Mouse (Mus musculus) gastrocnemius, adult 8-10 months (tissue): ENCODE results near the gene Fam170b. TPM values are rescaled to one million over a fixed set of nuclear protein-coding genes. Genes with fewer than 3 reads are reported as not detected.

ENCODE experiments used
- DNase-seq, 2 experiments: peaks; one replicate each; pipeline ENCODE4 v3.0.0; 2022; ENCODE audit warnings: low spot score in 2 of 2
- total RNA-seq, 4 experiments: library from RNA; stranded (reverse); gene quantifications; 2 replicates each; pipeline ENCODE4 v1.2.4; 2022

Fam170b gene
- total RNA-seq, 4 experiments from 2014 or later: 0.10 to 0.16 TPM; not detected in 2

DNA sequence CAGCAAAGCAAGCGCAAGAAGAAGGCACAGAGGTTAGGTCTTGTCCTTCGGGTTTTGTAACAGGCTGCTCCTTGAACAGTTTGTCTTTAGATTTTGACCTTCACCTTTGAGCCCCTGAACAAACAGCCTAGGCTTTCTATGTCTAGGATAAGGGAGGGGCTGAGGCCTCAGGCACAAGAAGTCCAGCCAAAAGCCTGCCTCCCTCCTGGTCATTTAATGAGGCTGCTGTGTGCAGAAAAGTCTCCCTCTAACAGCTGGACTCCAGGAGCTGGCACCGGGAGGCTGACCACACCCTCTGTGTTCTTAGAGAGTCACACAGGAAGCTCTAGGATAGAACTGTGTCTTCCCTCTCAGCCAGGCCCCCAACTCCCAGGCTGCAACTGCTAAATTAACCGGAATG, 6.6 kb upstream of the Fam170b start:
- DNase-seq: peak; percentile 35 to 49

DNA sequence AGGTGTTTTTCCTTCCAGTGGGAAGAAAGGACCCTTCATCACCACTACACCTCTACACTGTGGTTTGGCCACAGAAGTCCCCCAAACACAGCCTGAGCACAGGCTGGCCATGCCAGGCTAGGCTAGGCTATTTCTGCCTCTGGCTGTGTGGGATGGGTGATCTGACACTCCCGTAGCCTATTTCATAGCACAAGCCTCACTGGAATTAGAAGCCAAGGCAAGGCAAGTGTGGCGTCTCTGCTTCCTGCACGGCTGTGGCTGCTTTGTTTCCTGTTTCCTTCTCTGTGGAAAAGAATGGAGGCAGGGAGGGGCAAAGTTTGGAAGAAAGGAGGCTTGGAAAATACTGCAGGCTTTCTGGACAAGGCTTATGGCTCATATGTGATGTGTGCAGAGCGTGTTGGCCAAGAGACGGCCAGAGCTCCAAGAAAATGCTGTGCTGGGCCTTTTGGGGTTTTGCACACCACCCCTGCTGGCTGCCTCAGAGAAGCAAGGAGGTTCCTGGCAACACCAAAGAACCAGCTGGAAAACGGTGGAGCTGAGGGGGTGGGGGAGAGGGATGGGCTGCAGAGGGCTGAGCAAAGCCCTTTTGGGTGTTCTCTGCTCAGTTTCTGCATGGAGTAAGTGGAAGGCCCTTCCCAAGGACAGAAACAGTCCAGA, 5.6 kb upstream of the Fam170b start:
- peak; percentile 37 to 57 for DNase-seq

GRCm38 (mm10) chr14:32835181-32835580, 1.4 kb downstream of the Fam170b start:
- DNase-seq: no peak

DNA sequence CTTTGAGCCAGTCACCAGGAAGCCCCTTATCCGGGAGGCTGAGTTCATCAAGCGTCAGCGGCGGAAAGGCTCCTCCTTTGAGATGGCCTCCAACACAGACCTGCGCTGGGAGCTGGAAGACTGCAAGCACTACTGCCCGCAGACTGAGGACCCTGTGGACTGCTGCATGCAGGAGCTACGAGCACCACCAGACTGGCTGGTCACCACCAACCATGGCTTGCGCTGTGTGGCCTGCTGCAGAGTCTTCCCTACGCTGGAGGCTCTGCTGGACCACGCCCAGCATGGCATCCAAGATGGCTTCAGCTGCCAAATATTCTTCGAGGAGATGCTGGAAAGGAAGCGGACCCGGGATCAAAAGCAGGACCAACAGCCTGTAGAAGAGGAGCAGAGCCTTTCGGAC, 1.8 kb downstream of the Fam170b start:
- DNase-seq: no peak

DNA sequence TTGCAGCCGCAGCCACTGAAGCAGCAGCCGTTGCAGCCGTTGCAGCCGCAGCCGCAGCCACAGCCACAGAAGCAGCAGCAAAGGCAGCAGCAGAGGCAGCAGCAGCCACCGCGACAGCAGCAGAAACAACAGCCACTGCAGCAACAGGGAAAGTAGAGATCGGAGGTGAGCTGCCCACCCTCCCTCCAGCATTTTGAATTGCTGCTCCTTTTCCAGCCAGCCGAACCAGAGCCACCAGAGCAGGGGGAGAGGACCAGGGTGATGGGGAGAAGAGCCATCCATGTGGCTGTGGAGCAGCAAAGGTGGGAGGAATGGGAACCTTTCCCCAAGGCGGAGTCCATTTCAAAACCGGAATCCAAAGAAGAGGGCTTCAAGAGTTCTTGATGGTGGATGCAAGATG, 2.4 kb downstream of the Fam170b start:
- DNase-seq: no peak

DNA sequence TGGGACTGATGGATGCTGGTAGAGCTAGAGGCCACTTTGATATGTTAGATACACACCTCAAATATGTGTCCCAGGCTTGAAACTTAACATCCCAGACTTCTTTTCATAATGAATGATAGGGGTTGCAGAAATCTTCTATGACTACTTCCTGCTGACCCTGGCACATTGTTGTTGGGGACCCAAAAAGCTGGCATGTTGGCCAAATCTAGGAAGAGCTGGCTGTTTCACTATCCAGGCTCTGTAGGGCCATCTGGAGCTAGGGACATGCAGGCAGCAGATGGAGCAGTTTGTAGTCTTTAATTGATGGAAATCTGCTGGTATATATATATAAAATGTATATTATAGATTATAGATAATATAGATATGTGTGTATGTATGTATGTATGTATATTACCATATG, 8.3 kb downstream of the Fam170b start:
- DNase-seq: no peak

GRCm38 (mm10) chr14:32854059-32854458, 20.3 kb downstream of the Fam170b start:
- no peak for DNase-seq

DNA sequence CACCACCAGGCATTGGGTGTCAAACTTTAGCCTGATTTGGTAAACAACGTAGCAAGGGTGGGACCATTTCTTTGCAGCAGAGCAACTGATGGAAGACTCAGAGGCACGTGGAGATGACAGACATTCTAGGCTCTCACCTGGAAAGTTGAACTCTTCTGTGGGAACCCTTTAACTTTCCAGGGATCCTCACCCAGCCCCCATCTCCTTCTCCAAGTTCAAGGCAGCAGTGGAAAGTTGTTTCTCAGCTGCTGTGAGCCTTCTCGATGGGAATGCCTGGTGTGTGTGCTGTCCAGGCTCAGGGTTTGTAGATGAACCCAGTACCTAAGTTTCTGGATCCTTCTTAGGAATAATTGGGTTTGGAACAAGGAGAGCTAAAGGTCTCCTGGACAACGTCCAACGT, 22.5 kb downstream of the Fam170b start:
- no peak for DNase-seq

DNA sequence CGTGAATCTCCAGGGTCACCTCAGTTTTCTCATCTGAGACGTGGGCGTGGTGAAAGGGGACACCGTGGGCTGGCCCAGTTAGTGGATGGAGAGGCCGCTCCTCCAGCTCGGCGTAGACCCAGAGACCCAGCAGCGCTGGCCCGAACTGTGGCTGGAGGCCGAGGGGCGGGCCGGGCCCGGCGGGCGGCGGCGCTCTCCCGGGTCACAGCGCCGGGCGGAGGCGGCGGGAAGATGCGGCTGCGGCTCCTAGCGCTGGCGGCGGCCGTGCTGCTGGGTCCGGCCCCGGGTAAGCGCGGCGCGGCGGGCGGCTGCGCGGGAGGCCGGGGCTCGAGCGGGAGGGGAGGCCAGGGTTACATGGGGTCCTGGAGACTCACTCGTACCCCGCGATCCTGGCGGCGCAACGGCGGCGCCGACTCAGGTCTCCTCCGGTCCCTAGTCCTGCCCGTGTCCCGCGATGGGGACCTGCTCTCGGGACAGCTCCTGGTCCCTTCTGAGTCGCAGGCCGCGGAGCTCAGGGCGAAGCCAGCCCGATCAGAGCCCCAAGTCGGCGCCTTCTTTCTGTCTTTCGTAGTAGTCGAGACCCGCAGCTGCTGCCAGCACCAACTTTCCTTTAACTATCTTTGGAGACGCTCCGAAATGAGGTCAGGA, 23.0 kb downstream of the Fam170b start, which contains the start of gene Vstm4:
Gene Vstm4 (plus strand): TSS at position 76 of the 648 bp plus-strand sequence.
- peak; percentile 46 to 71 for DNase-seq

- DNase-seq: no peak
Observed at GRCm38 (mm10) chr14:32858361-32858760, 24.6 kb downstream of the Fam170b start.

- DNase-seq: no peak
Observed at GRCm38 (mm10) chr14:32858941-32859510, 25.3 kb downstream of the Fam170b start.

- DNase-seq: no peak
Observed at GRCm38 (mm10) chr14:32859831-32860569, 26.2 kb downstream of the Fam170b start.

DNA sequence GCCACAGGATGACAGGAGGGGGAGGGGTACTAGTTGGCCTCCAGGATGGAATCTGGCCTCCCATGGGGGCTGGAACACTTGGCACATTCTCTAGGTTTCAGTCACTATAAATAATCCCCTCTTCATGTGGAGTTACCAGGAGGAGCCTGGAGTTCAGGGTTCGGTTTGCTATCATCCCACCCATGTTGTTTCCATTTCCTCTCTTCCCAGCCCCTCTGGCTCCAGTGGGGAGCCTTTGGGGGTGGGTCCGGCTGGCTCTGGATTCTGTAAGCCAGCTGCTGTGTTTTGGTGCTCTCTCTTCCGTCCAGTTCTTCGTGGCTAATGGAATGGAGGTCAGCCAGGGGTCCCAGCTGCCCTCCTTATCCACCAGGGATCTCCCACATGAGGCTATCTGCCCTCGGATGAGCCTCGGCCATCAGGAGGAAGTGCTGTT, 27.4 kb downstream of the Fam170b start:
- DNase-seq: peak; percentile 9 to 27

- DNase-seq: no peak
Observed at GRCm38 (mm10) chr14:32861656-32862055, 27.9 kb downstream of the Fam170b start.

DNA sequence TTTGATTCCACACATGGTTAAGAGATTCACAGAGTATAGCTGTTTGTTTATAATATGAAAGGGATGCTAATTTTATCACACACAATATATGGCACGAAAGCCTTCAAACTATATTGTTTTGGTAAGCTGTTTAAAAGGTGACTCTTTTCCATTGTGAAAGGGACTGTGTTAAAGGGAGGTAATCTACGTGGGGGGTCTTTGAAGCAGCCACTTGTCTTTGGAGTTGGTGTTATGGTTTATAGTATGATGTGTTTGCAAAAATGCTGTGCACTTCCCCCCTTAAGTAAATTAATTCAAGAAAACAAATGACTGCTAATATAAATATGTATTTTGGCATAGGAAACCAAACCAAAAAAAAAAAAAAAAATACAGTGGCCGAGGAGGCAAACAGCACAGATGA, 31.6 kb downstream of the Fam170b start:
- no peak for DNase-seq

DNA sequence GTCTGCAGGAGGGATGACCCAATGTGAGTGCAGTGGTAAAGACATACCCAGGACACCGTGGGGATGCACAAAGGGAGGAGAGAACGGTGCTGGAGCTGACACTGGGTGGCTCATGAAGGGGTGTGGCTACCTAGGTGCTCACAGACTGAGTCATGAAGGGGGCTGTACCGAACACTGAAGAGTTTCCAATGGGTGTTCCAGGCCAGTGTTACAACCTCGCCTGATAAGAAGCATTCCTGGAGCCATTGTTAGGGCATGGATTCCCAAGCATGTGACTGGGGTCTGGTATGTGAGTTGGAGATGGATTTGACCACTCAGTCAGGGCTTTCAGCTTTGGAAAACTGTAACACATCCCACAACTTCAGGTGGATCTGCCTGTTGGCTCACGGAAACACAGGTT, 38.2 kb downstream of the Fam170b start:
- no peak for DNase-seq

GRCm38 (mm10) chr14:32877549-32877948, 43.8 kb downstream of the Fam170b start:
- DNase-seq: no peak

- DNase-seq: no peak
Observed at GRCm38 (mm10) chr14:32880332-32880731, 46.6 kb downstream of the Fam170b start.

DNA sequence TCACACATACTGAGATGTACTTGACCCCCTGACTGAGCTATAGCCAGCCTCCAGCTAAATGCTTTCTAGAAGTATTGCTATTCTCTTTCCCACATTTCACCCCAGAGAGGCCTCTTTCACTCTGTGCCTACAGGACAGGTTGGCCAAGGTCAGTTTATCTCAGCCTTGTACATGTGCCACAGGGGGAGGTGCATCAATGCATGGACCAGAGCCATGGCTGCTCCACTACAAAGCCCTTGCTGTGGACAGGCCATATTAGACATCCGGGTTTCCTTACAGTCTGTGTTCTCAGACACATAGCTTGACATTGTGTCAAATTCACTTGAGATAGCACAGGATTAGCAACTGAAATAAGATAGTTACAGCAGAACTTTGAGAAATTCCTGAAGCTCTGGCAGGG, 47.9 kb downstream of the Fam170b start:
- DNase-seq: no peak
